Mouse (Mus musculus): ENCODE data around the gene Zfp866. TPM values are rescaled to one million over a fixed set of nuclear protein-coding genes. Genes with fewer than 3 reads are reported as not detected.

The Zfp866 gene
- total and polyA plus RNA-seq, 3 experiments: 11.7 to 12.3 TPM; not detected in 1

DNA sequence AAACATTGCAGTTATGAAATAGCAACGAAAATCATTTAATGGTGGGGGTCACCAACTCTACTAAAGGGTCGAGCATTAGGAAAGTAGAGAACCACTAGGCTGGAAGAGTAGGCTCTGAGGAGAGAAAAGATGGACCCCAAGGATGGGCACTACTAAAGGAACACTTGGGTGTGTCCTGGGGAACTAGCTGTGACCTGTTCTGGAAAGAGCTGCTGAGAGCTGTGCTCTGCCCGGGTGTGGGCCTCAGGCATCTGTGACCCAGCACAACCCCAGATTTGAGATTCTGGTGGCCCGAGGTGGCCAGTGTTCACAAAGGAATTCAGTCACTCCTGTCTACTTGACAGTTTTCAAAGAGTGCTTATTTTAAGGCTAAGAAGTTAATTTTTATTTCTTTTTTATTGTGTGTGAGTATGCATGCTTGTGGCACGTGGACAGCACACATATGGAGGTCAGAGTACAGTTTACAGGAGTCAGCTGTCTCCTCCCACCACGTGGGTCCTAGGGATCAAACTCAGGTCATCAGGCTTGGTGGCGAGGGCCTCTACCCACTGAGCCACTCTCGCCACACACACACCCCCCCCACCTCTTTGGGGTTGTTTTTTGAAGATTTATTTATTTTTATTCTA, 46.2 kb upstream of the Zfp866 start:
- H3K36me3 ChIP-seq (ENCODE audit: control insufficient read depth in 1 of 2, insufficient read depth in 2 of 2, low read length in 2 of 2): no peaks in the 10 kb centered on the region; a peak in 1 of 4 replicates
- no peak overlapping the region for H3K9ac ChIP-seq (ENCODE audit: control insufficient read depth, low read depth, low read length, poor library complexity, severe bottlenecking)
- no peaks in the 10 kb centered on the region for H3K27me3 ChIP-seq (ENCODE audit: control insufficient read depth in 1 of 2, insufficient read depth in 2 of 2, low read length in 2 of 2)
- H3K79me2 ChIP-seq (ENCODE audit: control insufficient read depth, insufficient read depth, low read length, poor library complexity): 0 out of 2 replicates have a peak, but pooled peaks cover 1% of the 10 kb centered on the region
- no peak overlapping the region for H3K4me3 ChIP-seq (ENCODE audit: control insufficient read depth in 1 of 2, insufficient read depth in 1 of 2, low read depth in 2 of 2, low read length in 2 of 2)
- no peaks in the 10 kb centered on the region for H3K9me3 ChIP-seq (replicated peaks; ENCODE audit: insufficient read depth, low read length)
- H3K4me1 ChIP-seq (ENCODE audit: control insufficient read depth in 1 of 2, insufficient read depth in 2 of 2, low read length in 2 of 2): no peaks in the 10 kb centered on the region; a peak in 1 of 4 replicates
- TF ChIP-seq TBP (IDR thresholded peaks at IDR 0.05; ENCODE audit: low read depth, low read length): no peak
- no peak for TF ChIP-seq SMC3 (IDR thresholded peaks at IDR 0.05; ENCODE audit: low read depth, low read length)
- no peak for TF ChIP-seq MXI1 (IDR thresholded peaks at IDR 0.05; ENCODE audit: low read depth, low read length)
- no peak for TF ChIP-seq E2F4 (IDR thresholded peaks at IDR 0.05; ENCODE audit: borderline replicate concordance, low read depth, low read length)
- TF ChIP-seq CHD2 (IDR thresholded peaks at IDR 0.05; ENCODE audit: low read length): no peak
- no peak for TF ChIP-seq ETS1 (IDR thresholded peaks at IDR 0.05; ENCODE audit: low read depth, low read length)
- TF ChIP-seq RAD21 (IDR thresholded peaks at IDR 0.05; ENCODE audit: low read depth, low read length): no peak
- no peak for TF ChIP-seq TAL1 (IDR thresholded peaks at IDR 0.05; ENCODE audit: low read length)
- no peak for TF ChIP-seq HCFC1 (IDR thresholded peaks at IDR 0.05; ENCODE audit: low read depth, low read length)
- TF ChIP-seq MAFK (IDR thresholded peaks at IDR 0.05; ENCODE audit: borderline replicate concordance, low read depth, low read length): no peak
- TF ChIP-seq UBTF (IDR thresholded peaks at IDR 0.05; ENCODE audit: borderline replicate concordance, insufficient read depth, low read depth, low read length): no peak
- no peak for TF ChIP-seq MAZ (IDR thresholded peaks at IDR 0.05; ENCODE audit: low read depth, low read length)
- no peak for TF ChIP-seq POLR2AphosphoS2 (IDR thresholded peaks at IDR 0.05; ENCODE audit: low read length)
- TF ChIP-seq JUND (IDR thresholded peaks at IDR 0.05; ENCODE audit: low read depth, low read length): no peak
- no peak for TF ChIP-seq USF2 (IDR thresholded peaks at IDR 0.05; ENCODE audit: borderline replicate concordance in 1 of 2, insufficient read depth in 1 of 2, low read depth in 1 of 2, low read length in 2 of 2)
- TF ChIP-seq ZNF384 (IDR thresholded peaks at IDR 0.05; ENCODE audit: low read depth, low read length): no peak
- TF ChIP-seq USF1 (IDR thresholded peaks at IDR 0.05; ENCODE audit: low read depth, low read length): no peak
- no peak for TF ChIP-seq GABPA (IDR thresholded peaks at IDR 0.05; ENCODE audit: low read depth, low read length)
- TF ChIP-seq GATA1 (IDR thresholded peaks at IDR 0.05; ENCODE audit: low read depth, low read length): no peak
- TF ChIP-seq ELF1 (IDR thresholded peaks at IDR 0.05; ENCODE audit: low read depth, low read length): no peak
- DNase-seq (ENCODE audit: low read depth, low spot score): no peak
- H3K27ac ChIP-seq (ENCODE audit: control insufficient read depth, low read depth, low read length): no peak overlapping the region

Data from MEL (cell line).